Mouse (Mus musculus): ENCODE data around the gene Slc2a4.
"Not testable (repeated sequence)": the region's sequence is repeated elsewhere in the genome, so short reads cannot be mapped to it uniquely, and the experiment has no call there.

The Slc2a4 gene

DNA sequence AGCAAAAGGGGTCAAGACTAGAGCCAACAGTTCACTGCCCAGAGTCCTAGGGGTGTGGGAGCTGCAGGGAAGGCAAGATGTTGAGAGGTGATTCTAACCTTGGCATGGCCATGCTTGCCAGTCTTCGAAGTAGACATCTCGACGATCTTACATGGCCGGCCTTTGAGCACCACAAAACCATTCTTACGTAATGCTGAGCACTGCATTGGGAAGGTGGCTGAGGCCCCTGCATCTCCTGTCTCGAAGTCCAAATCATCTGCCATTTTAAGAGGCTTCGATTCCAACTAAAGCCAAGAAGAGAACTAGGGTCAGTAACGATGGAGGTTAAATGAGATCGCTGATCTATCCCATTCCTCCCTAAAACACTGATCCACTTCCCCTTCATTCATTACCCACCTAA lies 28.9 kb downstream of the Slc2a4 start:
- DNase-seq: no peak

GRCm38 (mm10) chr11:69918118-69918517 lies 29.9 kb downstream of the Slc2a4 start:
- DNase-seq: no peak

- DNase-seq: no peak
These were observed 30.5 kb downstream of the Slc2a4 start for GRCm38 (mm10) chr11:69917379-69917948.

DNA sequence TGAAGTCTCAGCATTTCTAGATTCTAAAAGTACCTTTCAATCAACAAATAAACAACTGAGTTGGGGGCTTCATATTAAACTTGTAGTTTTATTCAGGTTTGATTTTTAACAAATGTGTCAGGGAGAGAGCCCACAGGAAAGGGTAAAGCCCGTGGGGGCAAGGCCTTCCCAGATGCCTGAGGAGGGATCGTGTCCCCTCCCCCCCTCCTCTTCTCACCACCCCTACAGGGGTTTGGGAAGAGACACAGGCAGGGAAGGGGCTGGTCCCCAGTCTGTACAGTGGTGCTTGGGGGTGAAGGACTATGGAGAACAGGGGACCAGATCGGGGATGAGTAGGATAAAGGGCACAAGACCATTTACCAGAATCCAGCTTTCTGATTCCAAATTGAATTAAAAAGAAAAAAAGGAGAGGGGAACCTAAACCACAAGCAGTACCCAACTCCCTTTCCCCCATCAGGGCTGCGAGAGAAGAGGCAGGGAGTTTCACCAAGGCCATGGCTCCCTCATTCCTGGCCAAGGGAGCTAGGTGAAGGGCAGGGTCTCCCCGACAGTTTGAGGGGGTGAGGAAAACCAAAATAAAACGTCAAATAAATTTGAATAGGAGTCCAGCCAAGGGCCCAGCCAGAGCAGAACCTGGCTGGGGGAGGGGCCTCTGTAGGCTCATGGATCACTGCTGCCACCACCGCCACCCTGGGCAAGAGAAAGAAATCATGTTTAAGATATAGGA lies 31.2 kb downstream of the Slc2a4 start:
- DNase-seq: not testable (repeated sequence)

DNA sequence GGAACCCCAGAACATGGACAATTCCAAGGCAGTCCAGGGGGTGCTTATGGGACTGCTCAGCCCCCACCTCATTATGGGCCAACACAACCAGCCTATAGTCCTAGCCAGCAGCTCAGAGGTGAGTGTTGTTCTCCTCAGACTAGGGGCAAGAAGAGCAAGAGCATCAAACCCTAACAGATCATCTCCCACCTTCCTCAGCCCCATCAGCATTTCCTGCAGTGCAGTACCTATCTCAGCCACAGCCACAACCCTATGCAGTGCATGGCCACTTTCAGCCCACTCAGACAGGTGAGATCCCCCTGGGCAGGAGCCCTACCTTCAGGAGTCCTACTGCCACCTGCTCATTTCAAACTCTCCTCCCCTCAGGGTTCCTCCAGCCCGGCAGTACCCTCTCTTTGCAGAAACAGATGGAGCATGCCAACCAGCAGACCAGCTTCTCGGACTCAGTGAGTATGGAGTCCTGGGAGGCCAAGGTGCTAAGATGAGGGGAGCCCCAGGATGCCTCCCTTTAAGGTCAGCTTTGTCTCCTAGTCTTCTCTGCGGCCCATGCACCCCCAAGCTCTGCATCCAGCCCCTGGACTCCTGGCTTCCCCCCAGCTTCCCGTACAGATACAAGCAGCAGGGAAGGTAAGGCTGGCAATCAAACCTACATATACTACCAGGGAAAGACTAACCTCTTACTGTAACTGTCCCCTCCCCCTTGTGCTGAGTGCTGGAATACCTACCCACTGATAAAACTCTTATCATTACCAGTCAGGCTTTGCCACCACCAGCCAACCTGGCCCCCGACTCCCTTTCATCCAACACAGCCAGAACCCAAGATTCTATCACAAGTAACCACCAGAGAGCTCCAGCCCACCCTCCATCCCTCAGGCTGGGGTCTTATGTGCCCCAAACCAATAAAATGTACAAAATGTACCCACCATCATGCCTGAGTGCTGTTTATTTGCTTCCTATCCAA lies 32.0 kb downstream of the Slc2a4 start:
- no peak for DNase-seq

DNA sequence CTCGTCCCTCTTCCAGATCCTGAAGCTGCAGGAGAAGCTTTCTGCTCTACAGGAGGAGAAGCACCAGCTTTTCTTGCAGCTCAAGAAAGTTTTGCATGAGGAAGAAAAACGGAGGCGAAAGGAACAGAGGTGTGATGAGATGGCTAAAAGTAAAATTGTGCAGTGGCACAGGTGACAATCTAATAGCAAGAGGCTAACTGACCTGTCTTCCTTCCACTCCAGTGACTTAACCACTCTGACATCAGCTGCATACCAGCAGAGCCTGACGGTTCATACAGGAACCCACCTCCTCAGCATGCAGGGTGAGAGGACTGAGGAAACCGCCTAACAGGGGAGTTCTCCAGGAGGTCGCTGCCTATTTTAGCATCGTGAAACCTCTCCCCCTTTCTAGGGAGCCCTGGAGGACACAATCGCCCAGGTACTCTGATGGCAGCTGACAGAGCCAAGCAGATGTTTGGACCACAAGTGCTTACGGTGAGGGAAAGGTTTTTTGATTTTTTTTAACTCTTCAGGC lies 33.0 kb downstream of the Slc2a4 start:
- no peak for DNase-seq

DNA sequence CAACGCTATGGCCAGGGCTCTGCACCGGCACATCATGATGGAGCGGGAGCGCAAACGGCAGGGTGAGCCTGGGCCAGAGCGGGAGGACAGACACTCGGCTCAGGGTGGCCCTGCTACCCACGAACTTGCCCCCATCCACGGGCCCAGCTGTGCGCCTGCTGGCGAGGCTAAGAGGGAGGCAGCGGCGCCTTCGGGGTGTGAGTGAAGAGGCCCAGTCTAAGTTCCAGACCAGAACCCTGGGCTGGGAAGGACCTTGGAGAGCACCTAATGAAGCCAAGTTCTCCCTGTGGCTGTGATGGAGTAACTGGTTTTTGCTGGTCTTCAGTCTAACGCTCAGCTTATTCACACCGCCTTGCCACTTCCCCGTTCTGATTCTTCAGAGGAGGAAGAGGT lies 33.6 kb downstream of the Slc2a4 start:
- no peak for DNase-seq

- DNase-seq: peak; percentile 92 to 95
These were observed 34.2 kb downstream of the Slc2a4 start, which contains the start of gene Gps2 for GRCm38 (mm10) chr11:69913554-69914371. Gene Gps2, plus strand, starts transcription at chr11:69913888.

GRCm38 (mm10) chr11:69912716-69913530 lies 35.1 kb downstream of the Slc2a4 start:
- no peak for DNase-seq

GRCm38 (mm10) chr11:69911701-69912100 lies 36.3 kb downstream of the Slc2a4 start:
- DNase-seq: no peak

DNA sequence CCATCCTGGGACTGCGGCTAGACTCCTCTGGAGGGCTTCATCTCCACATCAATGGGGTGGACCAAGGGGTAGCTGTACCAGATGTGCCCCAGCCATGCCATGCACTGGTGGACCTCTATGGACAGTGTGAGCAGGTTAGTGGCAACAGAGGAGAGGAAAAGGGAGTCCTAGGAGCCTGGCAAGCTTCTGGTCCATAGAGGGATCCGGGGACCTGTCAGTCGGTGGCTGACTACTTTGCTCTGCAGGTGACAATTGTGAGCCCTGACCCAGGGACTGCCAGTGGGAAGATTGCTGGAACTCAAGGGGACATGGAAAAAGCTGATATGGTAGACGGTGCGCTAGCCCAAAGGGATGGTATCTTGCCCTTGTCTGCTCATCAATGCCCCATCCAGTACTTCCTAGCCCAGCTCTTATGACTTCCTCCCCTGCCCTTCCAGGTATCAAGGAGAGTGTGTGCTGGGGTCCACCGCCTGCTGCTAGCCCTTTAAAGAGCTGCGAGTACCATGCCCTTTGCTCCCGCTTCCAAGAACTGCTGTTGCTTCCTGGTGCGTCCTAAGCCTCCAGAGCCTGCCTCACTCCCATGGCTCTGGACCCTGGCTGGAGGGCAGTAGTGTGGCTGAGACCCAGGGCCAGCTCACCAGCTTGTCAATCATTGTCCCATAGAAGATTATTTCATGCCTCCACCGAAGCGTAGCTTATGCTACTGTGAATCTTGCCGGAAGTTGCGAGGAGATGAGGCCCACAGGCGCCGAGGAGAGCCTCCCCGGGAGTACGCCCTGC lies 37.0 kb downstream of the Slc2a4 start:
- DNase-seq: no peak

DNA sequence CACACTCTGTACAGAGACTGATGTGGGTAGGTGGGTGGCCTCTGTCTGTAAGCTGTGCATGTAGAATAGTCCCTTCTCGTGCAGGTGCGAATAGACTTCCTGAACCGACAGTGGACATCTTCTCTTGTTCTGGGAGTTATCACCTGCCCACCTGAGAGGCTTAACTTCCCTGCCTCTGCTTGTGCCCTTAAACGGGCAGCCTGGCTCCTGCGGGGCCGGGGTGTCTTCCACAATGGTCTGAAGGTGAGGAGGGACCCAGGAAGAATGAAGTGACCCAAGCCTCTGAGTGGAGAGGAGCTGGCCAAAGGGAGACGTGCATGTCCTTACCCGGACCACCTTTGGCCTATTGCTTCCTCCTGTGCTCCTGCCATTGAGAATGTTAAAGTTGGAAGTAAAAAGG lies 37.8 kb downstream of the Slc2a4 start:
- DNase-seq: no peak

- DNase-seq: no peak
These were observed 38.8 kb downstream of the Slc2a4 start for GRCm38 (mm10) chr11:69909174-69909573.

DNA sequence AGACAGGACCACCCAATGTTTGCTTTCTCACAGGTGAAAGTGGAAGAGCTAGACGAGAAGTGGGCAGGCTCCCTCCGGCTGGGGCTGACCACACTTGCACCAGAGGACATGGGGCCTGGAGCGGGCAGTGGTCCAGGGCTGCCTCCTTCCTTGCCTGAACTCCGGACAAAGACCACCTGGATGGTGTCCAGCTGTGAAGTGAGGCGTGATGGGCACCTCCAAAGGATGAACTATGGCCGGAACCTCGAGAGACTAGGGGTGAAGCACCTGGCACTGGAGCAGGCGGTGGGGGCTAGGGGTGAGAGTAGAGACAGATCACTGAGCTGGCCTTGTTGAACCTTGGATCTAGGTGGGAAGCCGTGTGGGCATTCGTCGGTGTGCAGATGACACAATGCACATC lies 39.3 kb downstream of the Slc2a4 start:
- no peak for DNase-seq

DNA sequence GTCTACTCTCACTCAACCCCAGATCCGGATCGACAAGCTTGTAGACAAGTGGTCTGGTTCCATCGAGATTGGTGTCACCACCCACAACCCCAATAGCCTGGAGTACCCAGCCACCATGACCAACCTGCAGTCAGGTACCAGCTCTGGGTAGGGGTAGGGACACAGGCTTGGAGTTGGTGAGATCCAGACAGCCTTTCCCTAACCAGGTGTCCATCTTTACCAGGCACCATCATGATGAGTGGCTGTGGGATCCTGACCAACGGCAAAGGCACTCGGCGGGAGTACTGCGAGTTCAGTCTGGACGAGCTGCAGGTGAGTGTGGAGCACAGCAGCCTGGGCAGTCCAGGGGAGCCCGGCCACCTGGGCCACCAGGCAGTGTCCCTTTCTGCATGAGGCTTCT lies 43.7 kb downstream of the Slc2a4 start:
- DNase-seq: no peak

GRCm38 (mm10) chr11:69902972-69903371 lies 45.0 kb downstream of the Slc2a4 start:
- DNase-seq: no peak

DNA sequence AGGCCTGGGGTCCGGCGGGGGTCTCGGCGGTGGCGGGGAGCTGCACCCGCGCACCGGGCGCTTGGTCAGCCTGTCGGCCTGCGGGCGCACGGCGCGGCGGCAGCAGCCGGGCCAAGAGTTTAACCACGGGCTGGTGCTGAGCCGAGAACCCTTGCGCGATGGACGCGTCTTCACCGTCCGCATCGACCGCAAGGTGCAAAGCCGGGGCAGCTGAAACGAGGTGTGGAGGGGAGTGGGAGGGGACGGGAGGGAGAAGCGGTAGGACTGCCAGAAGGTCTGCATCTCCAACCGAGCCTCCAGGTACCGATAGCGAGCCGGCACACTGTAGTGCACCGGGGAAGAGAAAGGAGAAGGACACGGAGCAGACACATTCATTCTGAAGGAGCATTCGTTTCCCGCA lies 46.0 kb downstream of the Slc2a4 start:
- peak in 1 of 2 experiments; percentile 30 for DNase-seq

GRCm38 (mm10) chr11:69901406-69901846 lies 46.6 kb downstream of the Slc2a4 start:
- peak; percentile 94 to 95 for DNase-seq

DNA sequence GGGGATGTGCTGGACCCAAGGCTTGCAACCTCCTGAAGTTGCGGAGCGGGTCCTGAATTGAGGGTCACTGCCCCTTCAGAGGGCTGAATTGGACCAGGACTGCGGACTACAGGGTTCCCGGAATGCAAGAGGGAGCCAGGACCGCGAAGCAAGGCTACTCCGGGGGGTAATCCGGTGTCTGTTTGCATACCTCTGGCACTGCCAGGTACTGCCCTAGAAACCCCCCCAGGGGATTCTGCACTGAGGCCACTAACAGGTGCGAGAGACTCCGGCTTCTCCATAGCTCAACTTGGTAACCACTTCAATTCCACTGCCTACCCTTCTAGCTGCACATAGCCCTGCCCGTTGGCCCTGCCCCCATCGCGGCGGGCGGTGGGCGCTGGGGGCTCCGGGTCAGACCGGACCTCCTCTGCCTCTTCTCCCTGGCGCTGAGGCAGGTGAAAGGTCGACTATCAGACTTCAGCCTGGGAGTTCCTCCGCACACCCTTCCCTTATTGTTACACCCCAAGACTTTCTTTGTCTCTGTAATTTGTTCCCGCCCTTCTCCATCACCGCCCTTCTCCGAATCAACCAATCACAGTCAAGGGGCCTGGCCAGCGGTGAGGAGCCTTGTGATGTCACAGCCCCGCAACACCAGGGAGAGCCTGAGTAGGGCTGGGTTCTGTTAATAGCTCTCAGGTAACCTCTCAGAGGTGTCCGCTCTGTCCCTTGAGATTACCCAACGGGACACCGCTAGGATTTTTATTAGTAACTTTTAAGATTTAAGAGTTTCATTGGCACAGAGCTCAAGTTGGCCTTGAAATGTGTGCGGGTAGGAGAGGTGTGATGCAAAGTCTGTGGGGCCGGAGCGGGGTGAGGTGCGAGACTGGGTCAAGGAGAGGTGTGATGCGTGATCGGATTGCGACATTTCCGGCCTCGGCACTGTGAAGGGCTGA lies 47.2 kb downstream of the Slc2a4 start, which contains the start of the genes 2810408A11Rik and Neurl4:
Gene 2810408A11Rik, minus strand, starts transcription at position 517 of the 935 bp plus-strand sequence.
Gene Neurl4, plus strand, starts transcription at position 602 of the 935 bp plus-strand sequence.
- DNase-seq: peak; percentile 85 to 94

Data from cerebellum, adult 18-20 months (tissue).